Mouse (Mus musculus): ENCODE data around the gene Depdc5.

DNA sequence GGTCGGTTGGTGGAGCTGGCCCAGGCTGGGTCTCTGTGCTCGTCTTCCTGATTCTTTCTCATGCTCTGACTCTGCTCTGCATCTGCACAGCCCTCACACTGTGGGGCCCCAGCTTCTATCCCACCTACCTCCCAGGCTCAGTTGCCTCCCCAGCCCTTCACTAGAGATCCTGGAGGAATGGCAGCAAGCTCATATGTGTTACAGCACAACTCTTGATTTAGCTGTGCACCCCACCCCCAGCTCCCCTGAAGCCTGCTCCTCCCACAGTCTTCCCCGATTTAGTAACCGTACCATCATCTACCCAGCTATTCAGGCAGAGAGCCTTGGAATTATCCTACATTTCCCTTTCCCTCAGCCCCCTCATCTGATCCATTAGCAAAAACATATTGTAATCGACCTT lies 137.6 kb downstream of the Depdc5 start:
- TF ChIP-seq POLR2A (IDR thresholded peaks at IDR 0.05; ENCODE audit: borderline replicate concordance, extremely low read depth, low read depth, low read length) (no peak), CTCF (IDR thresholded peaks at IDR 0.05; ENCODE audit: insufficient read depth, low read length) (no peak)

Measured in lung, adult 2 months (tissue).